Mouse (Mus musculus) limb, embryonic 14.5 days (tissue): ENCODE data around the gene Xrcc6. TPM values are rescaled to one million over a fixed set of nuclear protein-coding genes. Genes with fewer than 3 reads are reported as not detected.

Experiments used
- ATAC-seq: fragments of 200-750 bp; cut with Nextera tagmentation; 2 replicates; pipeline ENCODE4 v1.8.0; 2017; ENCODE audit warnings: low read depth, moderate number of reproducible peaks, moderate TSS enrichment; ENCODE audit not compliant: low FRiP score
- DNase-seq: peaks from one replicate; pipeline ENCODE4 v3.0.0-alpha.2; 2015; ENCODE audit warnings: low spot score
- H3K27ac ChIP-seq: fragments of 300-500 bp; sonication (generic); replicated peaks from 2 replicates; pipeline ENCODE4 v1.5.1; 2014; ENCODE audit warnings: low read depth, mild to moderate bottlenecking, low read length, moderate library complexity, mixed read lengths
- H3K27me3 ChIP-seq: fragments of 300-500 bp; sonication (generic); 2 replicates; pipeline ENCODE4 v1.6.1; 2014; ENCODE audit warnings: low read length, mixed read lengths; ENCODE audit not compliant: control insufficient read depth, insufficient read depth
- H3K36me3 ChIP-seq: fragments of 300-500 bp; sonication (generic); 2 replicates; pipeline ENCODE4 v1.6.1; 2014; ENCODE audit warnings: mild to moderate bottlenecking, low read length, moderate library complexity, mixed read lengths; ENCODE audit not compliant: control insufficient read depth, insufficient read depth
- H3K4me1 ChIP-seq: fragments of 300-500 bp; sonication (generic); 2 replicates; pipeline ENCODE4 v1.6.1; 2014; ENCODE audit warnings: antibody characterized with exemption, low read length, mixed read lengths; ENCODE audit not compliant: control insufficient read depth, insufficient read depth
- H3K4me2 ChIP-seq: fragments of 300-500 bp; sonication (generic); replicated peaks from 2 replicates; pipeline ENCODE4 v1.6.1; 2014; ENCODE audit warnings: low read depth, mild to moderate bottlenecking, low read length, moderate library complexity; ENCODE audit not compliant: severe bottlenecking
- H3K4me3 ChIP-seq: fragments of 300-500 bp; sonication (generic); replicated peaks from 2 replicates; pipeline ENCODE4 v1.5.1; 2014; ENCODE audit warnings: low read length
- H3K9ac ChIP-seq: fragments of 300-500 bp; sonication (generic); 2 replicates; pipeline ENCODE4 v1.6.1; 2014; ENCODE audit warnings: mild to moderate bottlenecking, low read depth, low read length, moderate library complexity; ENCODE audit not compliant: severe bottlenecking
- H3K9me3 ChIP-seq: fragments of 300-500 bp; sonication (generic); 2 replicates; pipeline ENCODE4 v1.6.1; 2016; ENCODE audit warnings: low read length; ENCODE audit not compliant: control insufficient read depth
- POLR2A ChIP-seq: fragments of 200-500 bp; IDR thresholded peaks from 2 replicates; pipeline ENCODE4 v1.8.0; 2012; ENCODE audit warnings: inconsistent platforms, mild to moderate bottlenecking, moderate library complexity, borderline replicate concordance; ENCODE audit not compliant: insufficient read depth, insufficient read length; ENCODE audit errors: extremely low read depth
- WGBS: fragments of 180-500 bp; shearing (Covaris S2); extraction: QIAGEN DNeasy Blood & Tissue Kit; methylation state at CpG from one replicate; pipeline ENCODE4 v1.1.7; 2014; 5-methylcytosine and 5-hydroxymethylcytosine counted together
- polyA plus RNA-seq, 2 experiments: library from polyadenylated mRNA; depleted of rRNA in 1 of 2; stranded (reverse) in 1 of 2; unstranded in 1 of 2; fragments of >200 nt; fragmentation: Nextera tagmentation in 1 of 2; extraction: Ambion mirVana in 1 of 2; gene quantifications; 2 replicates each; pipeline versions ENCODE4 v1.2.1 to v1.2.3; 2012 to 2014

Xrcc6 gene
- polyA plus RNA-seq, 2 experiments: 37.2 to 71.8 TPM

DNA sequence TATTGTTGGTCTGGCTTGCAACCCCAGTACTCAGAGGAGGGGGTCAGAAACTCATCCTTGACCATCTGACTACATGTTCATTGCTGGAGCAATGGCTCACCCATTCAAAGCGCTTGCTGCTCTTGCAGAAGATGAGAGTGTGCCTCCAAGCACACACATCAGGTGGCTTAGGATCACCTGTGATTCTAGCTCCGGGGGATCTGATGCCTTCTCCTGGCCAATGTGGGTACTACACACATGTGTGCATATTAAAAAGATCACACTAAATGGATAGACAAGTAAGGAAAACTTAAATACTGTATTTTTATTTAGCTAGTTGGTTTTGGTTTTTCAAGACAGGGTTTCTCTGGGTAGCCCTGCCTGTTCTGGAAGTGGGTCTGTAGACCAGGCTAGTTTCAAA, 46.6 kb upstream of the Xrcc6 start:
- Histone ChIP-seq H3K4me3 (no peak overlapping the region), H3K27me3 (no peaks in the 10 kb centered on the region), H3K27ac (no peak overlapping the region), H3K9ac (no peak overlapping the region), H3K4me2 (no peak overlapping the region), H3K36me3 (no peaks in the 10 kb centered on the region), H3K4me1 (peaks cover 15% of the 10 kb centered on the region), H3K9me3 (no peaks in the 10 kb centered on the region)
- no peak for ATAC-seq
- TF ChIP-seq POLR2A: no peak
- DNase-seq: no peak
- WGBS: 94% methylated on average over 2 of the region's 2 CpGs

DNA sequence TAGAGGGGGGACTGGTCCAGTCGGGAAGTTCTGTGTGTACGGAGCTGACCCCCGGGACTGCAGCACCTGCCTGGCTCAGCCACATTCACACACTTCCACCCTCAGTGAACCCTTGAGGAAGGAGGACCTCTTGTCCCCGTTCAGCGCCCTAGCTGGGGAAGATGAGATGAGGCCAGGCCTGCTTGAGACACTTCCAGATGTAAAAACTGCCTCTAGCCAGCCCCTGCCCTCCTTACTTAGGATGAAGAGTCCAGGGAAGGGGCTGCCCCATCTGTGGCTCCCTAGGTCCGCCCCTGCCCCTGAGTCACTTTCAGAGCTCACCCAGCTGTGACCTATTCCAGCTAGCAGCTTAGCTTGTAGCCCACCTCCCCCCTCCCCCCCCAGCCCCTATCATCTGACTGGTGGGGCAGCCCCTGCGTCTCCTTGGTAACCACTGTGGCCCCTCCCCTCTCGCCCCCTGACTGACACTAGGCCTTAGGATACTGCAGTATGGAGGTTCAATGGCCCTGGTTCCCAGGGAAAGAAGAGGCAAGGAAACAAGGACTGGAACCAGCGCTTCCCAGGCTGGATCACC, 44.4 kb upstream of the Xrcc6 start:
- no peak overlapping the region for H3K27ac ChIP-seq
- ATAC-seq (no peak), DNase-seq (no peak)
- no peak overlapping the region for H3K4me3 ChIP-seq
- TF ChIP-seq POLR2A: no peak
- no peaks in the 10 kb centered on the region for H3K36me3 ChIP-seq
- no peaks in the 10 kb centered on the region for H3K4me1 ChIP-seq
- no peaks in the 10 kb centered on the region for H3K27me3 ChIP-seq
- no peaks in the 10 kb centered on the region for H3K9me3 ChIP-seq
- 20% methylated on average over 9 of the region's 9 CpGs for WGBS
- H3K4me2 ChIP-seq: no peak overlapping the region
- H3K9ac ChIP-seq: no peak overlapping the region

DNA sequence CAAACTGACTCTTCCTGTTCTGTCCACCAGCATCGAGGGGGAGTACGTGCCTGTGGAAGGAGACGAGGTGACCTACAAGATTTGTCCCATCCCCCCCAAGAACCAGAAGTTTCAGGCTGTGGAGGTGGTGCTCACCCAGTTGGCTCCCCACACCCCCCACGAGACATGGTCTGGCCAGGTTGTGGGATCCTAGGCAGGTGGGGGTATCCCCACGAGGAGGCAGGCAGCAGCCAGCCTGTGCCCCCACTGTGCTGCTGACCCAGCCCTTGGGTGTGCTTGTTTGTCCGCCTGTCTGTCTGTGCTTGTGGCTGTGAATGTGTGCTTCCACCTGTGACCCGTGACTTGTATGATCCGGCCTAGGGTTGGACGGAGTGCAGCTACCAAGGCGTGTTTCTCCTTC, 38.6 kb upstream of the Xrcc6 start:
- Histone ChIP-seq H3K4me2 (no peak overlapping the region), H3K27ac (no peak overlapping the region), H3K9ac (no peak overlapping the region), H3K36me3 (peaks cover 12% of the 10 kb centered on the region), H3K4me3 (no peak overlapping the region), H3K4me1 (no peaks in the 10 kb centered on the region), H3K27me3 (no peaks in the 10 kb centered on the region), H3K9me3 (no peaks in the 10 kb centered on the region)
- DNase-seq (no peak), ATAC-seq (no peak)
- no peak for TF ChIP-seq POLR2A
- WGBS: 83% methylated on average over 10 of the region's 10 CpGs

DNA sequence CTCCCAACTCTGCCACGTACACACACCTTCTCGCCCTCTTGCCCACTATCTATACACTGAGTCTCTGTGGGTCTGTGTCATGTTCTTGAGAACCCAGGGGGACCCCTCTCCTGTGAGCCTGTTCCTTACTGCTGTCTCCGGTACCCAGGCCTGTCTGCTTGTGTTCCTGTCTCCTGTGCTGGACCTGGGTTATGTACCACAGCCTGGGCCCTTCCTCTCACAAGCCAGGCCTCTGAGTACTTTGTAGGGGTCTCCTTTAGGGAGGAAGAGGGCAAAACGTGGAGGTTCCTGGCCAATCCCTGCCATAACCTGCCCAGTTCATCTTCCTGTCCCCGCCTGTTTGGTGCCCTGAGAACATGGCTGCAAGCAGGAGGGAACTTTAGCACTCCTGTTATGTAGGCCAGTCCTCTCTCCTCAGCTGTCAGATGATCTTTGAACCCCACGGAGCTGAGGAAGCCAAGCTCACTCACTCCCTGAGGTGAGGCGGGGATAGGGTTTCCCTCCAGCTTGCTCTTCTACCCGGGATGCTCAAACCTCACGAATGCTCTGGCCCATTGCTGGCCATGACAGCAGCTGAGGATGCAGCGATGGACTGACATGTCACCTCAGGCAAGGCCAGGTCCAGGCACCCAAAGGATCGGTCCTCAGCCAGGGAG, 38.0 kb upstream of the Xrcc6 start:
- no peak overlapping the region for H3K4me3 ChIP-seq
- H3K27ac ChIP-seq: no peak overlapping the region
- H3K4me1 ChIP-seq: no peaks in the 10 kb centered on the region
- no peak overlapping the region for H3K4me2 ChIP-seq
- H3K27me3 ChIP-seq: no peaks in the 10 kb centered on the region
- peaks cover 18% of the 10 kb centered on the region for H3K36me3 ChIP-seq
- H3K9me3 ChIP-seq: no peaks in the 10 kb centered on the region
- no peak overlapping the region for H3K9ac ChIP-seq
- 71% methylated on average over 10 of the region's 11 CpGs for WGBS
- no peak for DNase-seq
- no peak for ATAC-seq
- TF ChIP-seq POLR2A: no peak

DNA sequence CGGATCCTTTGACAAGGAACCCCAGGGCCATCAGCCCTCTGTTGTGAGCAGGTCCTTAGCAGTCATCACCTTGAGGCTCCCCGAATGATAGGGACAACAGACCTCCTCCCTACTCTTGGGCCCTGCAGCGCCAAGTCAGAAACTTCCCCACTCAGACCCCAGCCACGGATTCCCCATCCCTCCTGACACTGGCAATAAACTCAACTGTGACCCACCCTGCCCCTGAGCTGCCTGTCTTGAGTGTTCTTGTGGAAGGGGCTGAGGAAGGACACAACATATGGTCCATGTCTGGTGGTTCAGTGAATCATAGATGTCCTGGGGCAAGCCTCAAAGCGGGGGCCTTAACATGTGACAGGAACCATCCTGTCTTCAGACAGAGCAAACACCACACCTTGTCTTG, 36.9 kb upstream of the Xrcc6 start:
- Histone ChIP-seq H3K4me1 (no peaks in the 10 kb centered on the region), H3K4me3 (no peak overlapping the region), H3K27me3 (no peaks in the 10 kb centered on the region), H3K27ac (no peak overlapping the region), H3K9me3 (no peaks in the 10 kb centered on the region), H3K4me2 (no peak overlapping the region), H3K36me3 (peaks cover 28% of the 10 kb centered on the region), H3K9ac (no peak overlapping the region)
- no peak for ATAC-seq
- no peak for DNase-seq
- WGBS: 79% methylated on average over 5 of the region's 5 CpGs
- TF ChIP-seq POLR2A: no peak
